In genomic region chr1:43092056-43093015, GRCm38 (mm10) we compare ENCODE assay signal across 8 mouse cellular contexts. TPM values are rescaled to one million over a fixed set of nuclear protein-coding genes. Genes with fewer than 3 reads are reported as not detected.
DNase-seq lines count a peak whose midpoint lies in the region; ATAC-seq and TF ChIP-seq lines count a peak whose summit lies in the region.

No protein-coding gene starts in this region.

- TF ChIP-seq POLR2A in cerebellum, adult 2 months (IDR thresholded peaks at IDR 0.05; ENCODE audit: borderline replicate concordance, insufficient read depth, low read length), result peak; percentile 51; the same call in 1 of the 2 replicates
- TF ChIP-seq POLR2A in lung, adult 2 months (IDR thresholded peaks at IDR 0.05; ENCODE audit: borderline replicate concordance, extremely low read depth, low read depth, low read length), result peak; percentile 37; the same call in 1 of the 2 replicates

- under 1% methylated on average over 98 of the region's 102 CpGs for WGBS in cerebellum, adult 2 months
- WGBS in forebrain, postnatal 0 days, result under 1% methylated on average over 99 of the region's 102 CpGs
- WGBS in lung, adult 2 months, result 3% methylated on average over 102 of the region's 102 CpGs
- WGBS in neural tube, embryonic 15.5 days, result under 1% methylated on average over 87 of the region's 102 CpGs

- no peaks in the 10 kb centered on the region for H3K27me3 ChIP-seq in G1E (ENCODE audit: insufficient read depth, low read length)
- no peaks in the 10 kb centered on the region for H3K27me3 ChIP-seq in cerebellum, adult 2 months (ENCODE audit: control insufficient read depth, insufficient read depth, low read length)
- no peaks in the 10 kb centered on the region for H3K27me3 ChIP-seq in forebrain, postnatal 0 days (ENCODE audit: insufficient read depth, low read length)
- H3K27me3 ChIP-seq in neural tube, embryonic 15.5 days (replicated peaks), result no peaks in the 10 kb centered on the region

- peak overlapping the region; percentile 97 for H3K27ac ChIP-seq in cerebellum, adult 2 months (ENCODE audit: insufficient read depth, low read length)
- H3K27ac ChIP-seq in forebrain, postnatal 0 days (ENCODE audit: low read depth, low read length), result peak overlapping the region; percentile 88
- peak overlapping the region; percentile 95 for H3K27ac ChIP-seq in layer of hippocampus, adult 2 months
- peak overlapping the region; percentile 87 for H3K27ac ChIP-seq in neural tube, embryonic 15.5 days (replicated peaks)

- peak; percentile 93 for DNase-seq in G1E (ENCODE audit: low spot score)
- peak; percentile 78 to 86 for DNase-seq in cerebellum, adult 2 months
- peak; percentile 68 for DNase-seq in forebrain, postnatal 0 days
- peak; percentile 68 to 83 for DNase-seq in heart, postnatal 36 days
- peak; percentile 29 to 65 for DNase-seq in layer of hippocampus, adult 2 months (ENCODE audit: low spot score in 2 of 2)
- peak; percentile 82 for DNase-seq in lung, adult 2 months
- peak; percentile 67 for DNase-seq in testis, postnatal 14 days (ENCODE audit: low spot score)

- intact Hi-C loops in heart, postnatal 36 days (cut with DNase I), result loop anchor here (10.0 kb wide), 2 partner anchors 732 to 1022 kb away; partner anchors contain the start of genes Bivm, Kdelc1 and Uxs1

- H3K4me2 ChIP-seq in forebrain, postnatal 0 days (ENCODE audit: low read depth), result peak overlapping the region; percentile 68
- peak overlapping the region; percentile 82 for H3K4me2 ChIP-seq in neural tube, embryonic 15.5 days

- H3K4me3 ChIP-seq in G1E (ENCODE audit: low read depth, low read length), result peak overlapping the region; percentile 84
- H3K4me3 ChIP-seq in cerebellum, adult 2 months (replicated peaks; ENCODE audit: insufficient read depth, low read depth, low read length), result peak overlapping the region; percentile 83
- H3K4me3 ChIP-seq in forebrain, postnatal 0 days (ENCODE audit: low read depth, low read length), result peak overlapping the region; percentile 80
- H3K4me3 ChIP-seq in layer of hippocampus, adult 2 months, result peak overlapping the region; percentile 93
- peak overlapping the region; percentile 87 for H3K4me3 ChIP-seq in lung, adult 2 months (replicated peaks; ENCODE audit: extremely low read depth, low read depth, low read length)
- H3K4me3 ChIP-seq in neural tube, embryonic 15.5 days (replicated peaks), result peak overlapping the region; percentile 58

- H3K4me1 ChIP-seq in G1E (ENCODE audit: insufficient read depth, low read depth, low read length), result peaks cover 37% of the 10 kb centered on the region
- peaks cover 12% of the 10 kb centered on the region for H3K4me1 ChIP-seq in cerebellum, adult 2 months (ENCODE audit: control insufficient read depth, insufficient read depth, low read length)
- H3K4me1 ChIP-seq in forebrain, postnatal 0 days (ENCODE audit: insufficient read depth), result peaks cover 6% of the 10 kb centered on the region; the same call in 1 of the 2 replicates
- H3K4me1 ChIP-seq in lung, adult 2 months (ENCODE audit: control insufficient read depth, insufficient read depth, low read length), result peaks cover 6% of the 10 kb centered on the region
- H3K4me1 ChIP-seq in neural tube, embryonic 15.5 days, result peaks cover 37% of the 10 kb centered on the region

- peak; percentile 41; the same call in 1 of the 2 replicates for ATAC-seq in G1E (ENCODE audit: extremely low read depth, insufficient number of reproducible peaks, low FRiP score, poor library complexity, severe bottlenecking)
- ATAC-seq in forebrain, postnatal 0 days, result peak; percentile 91
- ATAC-seq in neural tube, embryonic 15.5 days (ENCODE audit: low FRiP score), result peak; percentile 89

- peak overlapping the region; percentile 92 for H3K9ac ChIP-seq in forebrain, postnatal 0 days
- peak overlapping the region; percentile 76 for H3K9ac ChIP-seq in neural tube, embryonic 15.5 days (replicated peaks)

- peaks cover 41% of the 10 kb centered on the region for H3K36me3 ChIP-seq in G1E (replicated peaks)
- no peaks in the 10 kb centered on the region for H3K36me3 ChIP-seq in forebrain, postnatal 0 days (ENCODE audit: insufficient read depth)
- no peaks in the 10 kb centered on the region; the same call in 1 of the 2 replicates for H3K36me3 ChIP-seq in neural tube, embryonic 15.5 days

- no peaks in the 10 kb centered on the region for H3K9me3 ChIP-seq in G1E (replicated peaks)
- H3K9me3 ChIP-seq in forebrain, postnatal 0 days (ENCODE audit: low read length), result no peaks in the 10 kb centered on the region
- no peaks in the 10 kb centered on the region for H3K9me3 ChIP-seq in neural tube, embryonic 15.5 days (replicated peaks)

- TF ChIP-seq CTCF in G1E (IDR thresholded peaks at IDR 0.05; ENCODE audit: low read depth, low read length), result no peak
- TF ChIP-seq CTCF in cerebellum, adult 2 months (IDR thresholded peaks at IDR 0.05; ENCODE audit: borderline replicate concordance, insufficient read depth, low read depth, low read length), result no peak
- TF ChIP-seq CTCF in forebrain, postnatal 0 days (IDR thresholded peaks at IDR 0.05; ENCODE audit: low read depth), result no peak; the same call in 1 of the 2 replicates
- TF ChIP-seq CTCF in layer of hippocampus, adult 2 months (conservative IDR thresholded peaks at IDR 0.05), result no peak
- no peak for TF ChIP-seq CTCF in lung, adult 2 months (IDR thresholded peaks at IDR 0.05; ENCODE audit: insufficient read depth, low read length)

RNA-seq across cellular contexts. Expression of gene Tgfbrap1, which starts 6.1 kb away (rescaled TPM):
- total RNA-seq in G1E (2014; fragmentation: Nextera tagmentation) (44.5 and 51.2 TPM in 2 replicates), G1E (2017) (18.1 and 19.7 TPM in 2 replicates)
- 13.0 and 13.2 TPM in 2 replicates for polyA plus RNA-seq in G1E (2012)
- polyA plus RNA-seq in cerebellum, adult 2 months (2012; rRNA removed), result 37.8 and 39.7 TPM in 2 replicates
- total RNA-seq in forebrain, postnatal 0 days (2014; rRNA removed), result 32.8 and 39.3 TPM in 2 replicates
- 12.8 and 15.8 TPM in 2 replicates for polyA plus RNA-seq in forebrain, postnatal 0 days (2015; fragmentation: Nextera tagmentation; extraction: Ambion mirVana)
- total RNA-seq in heart, postnatal 36 days (2021), result 10 to 100 TPM; 14.9 to 15.3 TPM
- 10 to 100 TPM; 26.8 to 42.4 TPM for total RNA-seq in layer of hippocampus, adult 2 months (2021)
- polyA plus RNA-seq in lung, adult 2 months (2012; rRNA removed), result 28.5 and 30.6 TPM in 2 replicates
- polyA plus RNA-seq in neural tube, embryonic 15.5 days (2015; fragmentation: Nextera tagmentation; extraction: Ambion mirVana), result 13.2 and 14.4 TPM in 2 replicates

RNA-seq across cellular contexts. Expression of gene AI597479, which starts 6.2 kb away (rescaled TPM):
- total RNA-seq in G1E (2014; fragmentation: Nextera tagmentation) (31.8 and 34.1 TPM in 2 replicates), G1E (2017) (40.1 and 45.8 TPM in 2 replicates)
- polyA plus RNA-seq in G1E (2012), result 2.9 and 3.2 TPM in 2 replicates
- 25.8 and 26.5 TPM in 2 replicates for polyA plus RNA-seq in cerebellum, adult 2 months (2012; rRNA removed)
- 45.7 and 46.7 TPM in 2 replicates for total RNA-seq in forebrain, postnatal 0 days (2014; rRNA removed)
- 28.4 and 37.0 TPM in 2 replicates for polyA plus RNA-seq in forebrain, postnatal 0 days (2015; fragmentation: Nextera tagmentation; extraction: Ambion mirVana)
- 10 to 100 TPM; 17.6 to 19.9 TPM for total RNA-seq in heart, postnatal 36 days (2021)
- 10 to 100 TPM; 24.2 to 26.8 TPM for total RNA-seq in layer of hippocampus, adult 2 months (2021)
- polyA plus RNA-seq in lung, adult 2 months (2012; rRNA removed), result 4.3 and 6.6 TPM in 2 replicates
- polyA plus RNA-seq in neural tube, embryonic 15.5 days (2015; fragmentation: Nextera tagmentation; extraction: Ambion mirVana), result 39.7 and 41.4 TPM in 2 replicates

Comparison
In these comparisons a context has a peak if more than half of its experiments do, and no peak if none do; other contexts are left out.
1. Peak in every context shown above with its lines: DNase-seq, ATAC-seq, H3K4me3 ChIP-seq and H3K27ac ChIP-seq.
2. ATAC-seq: peak in every context shown above with its lines; median percentile 91 in forebrain, postnatal 0 days; 89 in neural tube, embryonic 15.5 days; 41 in G1E.